Mouse (Mus musculus) thymus, adult 18-20 months (tissue): ENCODE measurements around the gene Rtf2.

Experiments
- DNase-seq, 2 experiments: peaks; one replicate each; pipeline ENCODE4 v3.0.0; 2022; ENCODE audit warnings: mixed read lengths in 2 of 2

Rtf2 gene

GRCm38 (mm10) chr2:172496736-172497345 is 56.5 kb downstream of the Rtf2 start:
- DNase-seq = no peak

- no peak for DNase-seq
Observed at GRCm38 (mm10) chr2:172498823-172499222, 58.5 kb downstream of the Rtf2 start.

- DNase-seq = no peak
Observed at GRCm38 (mm10) chr2:172500752-172501316, 60.5 kb downstream of the Rtf2 start.

- DNase-seq = no peak
Observed at GRCm38 (mm10) chr2:172501341-172501740, 61.0 kb downstream of the Rtf2 start.

- no peak for DNase-seq
Observed at GRCm38 (mm10) chr2:172502168-172502567, 61.8 kb downstream of the Rtf2 start.

- no peak for DNase-seq
Observed at GRCm38 (mm10) chr2:172506121-172506520, 65.8 kb downstream of the Rtf2 start.

GRCm38 (mm10) chr2:172510056-172510712 is 69.8 kb downstream of the Rtf2 start:
- DNase-seq = no peak

GRCm38 (mm10) chr2:172510899-172511298 is 70.5 kb downstream of the Rtf2 start:
- DNase-seq = no peak

GRCm38 (mm10) chr2:172516407-172516992 is 76.1 kb downstream of the Rtf2 start:
- DNase-seq = no peak
